Mouse (Mus musculus) MEL (cell line): Measurements from ENCODE around the gene Gfy. TPM values are rescaled to one million over a fixed set of nuclear protein-coding genes. Genes with fewer than 3 reads are reported as not detected.

Experiments used
- DNase-seq: peaks from one replicate; pipeline ENCODE4 v3.0.0; 2011; ENCODE audit warnings: low read depth, low spot score
- H3K27ac ChIP-seq: 2 replicates; pipeline ENCODE4 v1.5.1; 2012; ENCODE audit warnings: low read depth, mild to moderate bottlenecking, control low read depth, low read length, moderate library complexity; ENCODE audit not compliant: control insufficient read depth
- H3K27me3 ChIP-seq, 2 experiments: fragments of 150-350 bp in 1 of 2; sonication (generic) in 1 of 2; 2 replicates each; pipeline ENCODE4 v1.6.1; 2012; ENCODE audit warnings: low read length in 2 of 2, mild to moderate bottlenecking in 2 of 2, improper control_type of control experiment in 1 of 2, moderate library complexity in 1 of 2; ENCODE audit not compliant: insufficient read depth in 2 of 2, control insufficient read depth in 1 of 2
- H3K36me3 ChIP-seq, 2 experiments: 2 replicates each; pipeline ENCODE4 v1.6.1; 2012 to 2014; ENCODE audit warnings: low read length in 2 of 2, improper control_type of control experiment in 1 of 2, inconsistent platforms in 1 of 2, mild to moderate bottlenecking in 1 of 2; ENCODE audit not compliant: insufficient read depth in 2 of 2, control insufficient read depth in 1 of 2
- H3K4me1 ChIP-seq, 2 experiments: fragments of 150-350 bp in 1 of 2; sonication (generic) in 1 of 2; 2 replicates each; pipeline ENCODE4 v1.6.1; 2012; ENCODE audit warnings: low read length in 2 of 2, improper control_type of control experiment in 1 of 2, mild to moderate bottlenecking in 1 of 2; ENCODE audit not compliant: insufficient read depth in 2 of 2, control insufficient read depth in 1 of 2
- H3K4me3 ChIP-seq, 2 experiments: fragments of 150-350 bp in 1 of 2; sonication (generic) in 1 of 2; 2 replicates each; pipeline ENCODE4 v1.5.1; 2012; ENCODE audit warnings: low read depth in 2 of 2, low read length in 2 of 2, mild to moderate bottlenecking in 2 of 2, moderate library complexity in 2 of 2, control low read depth in 1 of 2, improper control_type of control experiment in 1 of 2; ENCODE audit not compliant: control insufficient read depth in 1 of 2, insufficient read depth in 1 of 2
- H3K79me2 ChIP-seq: 2 replicates; pipeline ENCODE4 v1.6.1; 2012; ENCODE audit warnings: mild to moderate bottlenecking, low read length, moderate library complexity; ENCODE audit not compliant: control insufficient read depth, poor library complexity, insufficient read depth
- H3K9ac ChIP-seq: 2 replicates; pipeline ENCODE4 v1.6.1; 2012; ENCODE audit warnings: low read depth, mild to moderate bottlenecking, control low read depth, low read length, moderate library complexity; ENCODE audit not compliant: control insufficient read depth, poor library complexity, severe bottlenecking
- H3K9me3 ChIP-seq: fragments of 150-350 bp; sonication (generic); replicated peaks from 2 replicates; pipeline ENCODE4 v1.6.1; 2012; ENCODE audit warnings: mild to moderate bottlenecking, low read length, improper control_type of control experiment, moderate library complexity; ENCODE audit not compliant: insufficient read depth
- BHLHE40 ChIP-seq: IDR thresholded peaks from 2 replicates; pipeline ENCODE4 v1.6.1; 2012; ENCODE audit warnings: low read depth, mild to moderate bottlenecking, inconsistent platforms, low read length, improper control_type of control experiment, borderline replicate concordance
- CHD1 ChIP-seq: IDR thresholded peaks from 2 replicates; pipeline ENCODE4 v1.6.1; 2012; ENCODE audit warnings: low read depth, mild to moderate bottlenecking, inconsistent platforms, low read length, improper control_type of control experiment
- CTCF ChIP-seq, 3 experiments: IDR thresholded peaks in 2 of 3; conservative IDR thresholded peaks in 1 of 3; 2 replicates each; pipeline ENCODE4 v1.5.1; 2011 to 2012; ENCODE audit warnings: low read length in 3 of 3, low read depth in 2 of 3, mild to moderate bottlenecking in 2 of 3, improper control_type of control experiment in 1 of 3, inconsistent platforms in 1 of 3, mixed read lengths in 1 of 3, moderate library complexity in 1 of 3; ENCODE audit not compliant: control insufficient read depth in 1 of 3, insufficient read depth in 1 of 3, poor library complexity in 1 of 3, severe bottlenecking in 1 of 3
- ELF1 ChIP-seq: IDR thresholded peaks from 2 replicates; pipeline ENCODE4 v1.6.1; 2014; ENCODE audit warnings: low read depth, mild to moderate bottlenecking, inconsistent platforms, low read length, improper control_type of control experiment, moderate library complexity
- EP300 ChIP-seq, 2 experiments: IDR thresholded peaks; 2 replicates each; pipeline ENCODE4 v1.6.1; 2011; ENCODE audit warnings: improper control_type of control experiment in 2 of 2, low read length in 2 of 2, low read depth in 1 of 2, mild to moderate bottlenecking in 1 of 2
- ETS1 ChIP-seq: IDR thresholded peaks from 2 replicates; pipeline ENCODE4 v1.6.1; 2012; ENCODE audit warnings: low read depth, mild to moderate bottlenecking, inconsistent platforms, low read length, improper control_type of control experiment, moderate library complexity
- GABPA ChIP-seq: IDR thresholded peaks from 2 replicates; pipeline ENCODE4 v1.6.1; 2012; ENCODE audit warnings: low read depth, mild to moderate bottlenecking, inconsistent platforms, low read length, improper control_type of control experiment, moderate library complexity
- GATA1 ChIP-seq: IDR thresholded peaks from 2 replicates; pipeline ENCODE4 v1.6.1; 2011; ENCODE audit warnings: low read depth, low read length, improper control_type of control experiment
- HCFC1 ChIP-seq: IDR thresholded peaks from 2 replicates; pipeline ENCODE4 v1.6.1; 2012; ENCODE audit warnings: low read depth, mild to moderate bottlenecking, inconsistent platforms, low read length, improper control_type of control experiment, moderate library complexity
- MAFK ChIP-seq: IDR thresholded peaks from 2 replicates; pipeline ENCODE4 v1.6.1; 2011; ENCODE audit warnings: low read depth, mild to moderate bottlenecking, low read length, improper control_type of control experiment, borderline replicate concordance
- MAX ChIP-seq: IDR thresholded peaks from 2 replicates; pipeline ENCODE4 v1.6.1; 2011; ENCODE audit warnings: low read length, improper control_type of control experiment
- MEF2A ChIP-seq: IDR thresholded peaks from 2 replicates; pipeline ENCODE4 v1.6.1; 2014; ENCODE audit warnings: low read depth, mild to moderate bottlenecking, inconsistent platforms, low read length, improper control_type of control experiment; ENCODE audit not compliant: poor library complexity, insufficient replicate concordance, severe bottlenecking; ENCODE audit errors: extremely low read depth
- MYC ChIP-seq: IDR thresholded peaks from 2 replicates; pipeline ENCODE4 v1.6.1; 2011; ENCODE audit warnings: low read depth, mild to moderate bottlenecking, low read length, improper control_type of control experiment, moderate library complexity
- NELFE ChIP-seq: IDR thresholded peaks from 2 replicates; pipeline ENCODE4 v1.6.1; 2011; ENCODE audit warnings: low read depth, low read length, improper control_type of control experiment
- POLR2A ChIP-seq, 2 experiments: IDR thresholded peaks; 2 replicates each; pipeline ENCODE4 v1.6.1; 2011 to 2012; ENCODE audit warnings: low read length in 2 of 2, mild to moderate bottlenecking in 2 of 2, control low read depth in 1 of 2, improper control_type of control experiment in 1 of 2, low read depth in 1 of 2, moderate library complexity in 1 of 2; ENCODE audit not compliant: control insufficient read depth in 1 of 2, insufficient read depth in 1 of 2, poor library complexity in 1 of 2
- POLR2AphosphoS2 ChIP-seq: IDR thresholded peaks from 2 replicates; pipeline ENCODE4 v1.6.1; 2011; ENCODE audit warnings: low read length, improper control_type of control experiment
- SIN3A ChIP-seq: IDR thresholded peaks from 2 replicates; pipeline ENCODE4 v1.6.1; 2012; ENCODE audit warnings: low read length, improper control_type of control experiment, inconsistent platforms
- SMC3 ChIP-seq: IDR thresholded peaks from 2 replicates; pipeline ENCODE4 v1.6.1; 2011; ENCODE audit warnings: low read depth, low read length, improper control_type of control experiment
- TBP ChIP-seq: IDR thresholded peaks from 2 replicates; pipeline ENCODE4 v1.8.0; 2011; ENCODE audit warnings: low read depth, low read length, improper control_type of control experiment
- USF1 ChIP-seq: IDR thresholded peaks from 2 replicates; pipeline ENCODE4 v1.6.1; 2014; ENCODE audit warnings: low read depth, mild to moderate bottlenecking, inconsistent platforms, low read length, improper control_type of control experiment, moderate library complexity
- ZC3H11A ChIP-seq: IDR thresholded peaks from 2 replicates; pipeline ENCODE4 v1.6.1; 2012; ENCODE audit warnings: low read depth, mild to moderate bottlenecking, inconsistent platforms, low read length, improper control_type of control experiment
- ZKSCAN1 ChIP-seq: IDR thresholded peaks from 2 replicates; pipeline ENCODE4 v1.6.1; 2012; ENCODE audit warnings: low read depth, mild to moderate bottlenecking, inconsistent platforms, low read length, improper control_type of control experiment, moderate library complexity
- ZMIZ1 ChIP-seq: IDR thresholded peaks from 2 replicates; pipeline ENCODE4 v1.6.1; 2012; ENCODE audit warnings: low read depth, mild to moderate bottlenecking, inconsistent platforms, low read length, improper control_type of control experiment, moderate library complexity
- ZNF384 ChIP-seq: IDR thresholded peaks from 2 replicates; pipeline ENCODE4 v1.6.1; 2012; ENCODE audit warnings: low read depth, mild to moderate bottlenecking, inconsistent platforms, low read length, improper control_type of control experiment
- polyA plus RNA-seq, 2 experiments: library from polyadenylated mRNA; stranded (reverse) in 1 of 2; unstranded in 1 of 2; fragments of >175 nt in 1 of 2; fragments of >200 nt in 1 of 2; gene quantifications; 2 replicates each; pipeline versions ENCODE4 v1.2.1 to v1.2.4; 2012; ENCODE audit warnings: low replicate concordance in 2 of 2, low read depth in 1 of 2; ENCODE audit not compliant: insufficient read length in 2 of 2, insufficient read depth in 1 of 2, missing spikeins in 1 of 2
- total RNA-seq: library from RNA; depleted of rRNA; stranded (reverse); fragments of 300-350 nt; gene quantifications from 2 replicates; pipeline ENCODE4 v1.2.3, GENCODE M21; 2012

The Gfy gene
- total and polyA plus RNA-seq, 3 experiments: not detected

- peaks cover 4 to 12% of the 10 kb centered on the region in 2 experiments; a peak in 3 of 4 replicates for H3K4me1 ChIP-seq
- H3K79me2 ChIP-seq: peaks cover 7% of the 10 kb centered on the region; the same call in 1 of the 2 replicates
- peaks cover 0 to 7% of the 10 kb centered on the region in 2 experiments; a peak in 2 of 4 replicates for H3K36me3 ChIP-seq
- H3K4me3 ChIP-seq: peak overlapping the region; percentile 27 to 34
- TF ChIP-seq CTCF (IDR thresholded peaks at IDR 0.05 in 2 of 3, conservative IDR thresholded peaks at IDR 0.05 in 1 of 3; ENCODE audit: control insufficient read depth in 1 of 3, insufficient read depth in 1 of 3, low read depth in 2 of 3, low read length in 3 of 3, poor library complexity in 1 of 3, severe bottlenecking in 1 of 3) (no peak), ELF1 (peak; percentile 48; the same call in 1 of the 2 replicates), NELFE (peak; percentile 66), BHLHE40 (no peak), EP300 (IDR thresholded peaks at IDR 0.05; ENCODE audit: low read depth in 1 of 2, low read length in 2 of 2) (no peak), USF1 (0 out of 2 replicates have a peak, but pooled peaks have one; percentile 30), POLR2AphosphoS2 (peak; percentile 85), ETS1 (no peak), ZNF384 (no peak), CHD1 (no peak), ZKSCAN1 (no peak), MAX (no peak), HCFC1 (peak; percentile 77), ZC3H11A (no peak), MEF2A (no peak), SIN3A (peak; percentile 46; the same call in 1 of the 2 replicates), ZMIZ1 (peak; percentile 81; the same call in 1 of the 2 replicates), GABPA (no peak), POLR2A (IDR thresholded peaks at IDR 0.05; ENCODE audit: control insufficient read depth in 1 of 2, insufficient read depth in 1 of 2, low read depth in 1 of 2, low read length in 2 of 2, poor library complexity in 1 of 2) (peak in 1 of 2 experiments; percentile 80; a peak in 2 of 4 replicates), SMC3 (no peak), MAFK (no peak), MYC (no peak), TBP (peak; percentile 93), GATA1 (no peak)
- TF ChIP-seq, all 39 proteins: peak for 9
- H3K9ac ChIP-seq: peak overlapping the region; percentile 49
- peak; percentile 94 for DNase-seq
- no peaks in the 10 kb centered on the region for H3K27me3 ChIP-seq
- H3K27ac ChIP-seq: peak overlapping the region; percentile 84
- no peaks in the 10 kb centered on the region for H3K9me3 ChIP-seq
Measured at GRCm38 (mm10) chr7:45155590-45155989, 23.8 kb downstream of the Gfy start.
